Comparison of ENCODE assay signal across 21 mouse cellular contexts in genomic region chr4:120819871-120820270, GRCm38 (mm10). TPM values are rescaled to one million over a fixed set of nuclear protein-coding genes. Genes with fewer than 3 reads are reported as not detected.
A peak's percentile ranks its signal among the peaks of the same experiment; 100 is the strongest.
DNase-seq lines count a peak whose midpoint lies in the region; ATAC-seq and TF ChIP-seq lines count a peak whose summit lies in the region.
"Had no signal": no experiment of that assay in that cellular context is flagged by ENCODE, and none has a peak within 500 bp of the region (broad histone marks: within the 10 kb centered on the region; RNA-seq: fewer than 3 reads in every experiment).

No protein-coding gene starts in this region.

- no peaks in the 10 kb centered on the region for H3K36me3 ChIP-seq in intestine, postnatal 0 days (ENCODE audit: control insufficient read depth, insufficient read depth)
- H3K36me3 ChIP-seq in intestine, embryonic 16.5 days (ENCODE audit: control insufficient read depth, insufficient read depth, low read length), result no peaks in the 10 kb centered on the region
- H3K36me3 ChIP-seq in stomach, embryonic 16.5 days (ENCODE audit: control insufficient read depth, insufficient read depth, low read length), result no peaks in the 10 kb centered on the region
- no peaks in the 10 kb centered on the region for H3K36me3 ChIP-seq in stomach, postnatal 0 days (ENCODE audit: control insufficient read depth, insufficient read depth, low read length)
- no peaks in the 10 kb centered on the region for H3K36me3 ChIP-seq in macrophage (ENCODE audit: inconsistent target)
- no peaks in the 10 kb centered on the region for H3K36me3 ChIP-seq in hindbrain, postnatal 0 days (ENCODE audit: insufficient read depth, low read length)
- H3K36me3 ChIP-seq: embryonic facial prominence, embryonic 15.5 days; heart, embryonic 15.5 days; hindbrain, embryonic 15.5 days had no signal

- 77% methylated on average over 2 of the region's 2 CpGs for whole genome bisulfite sequencing in intestine, postnatal 0 days
- 88% methylated on average over 2 of the region's 2 CpGs for WGBS in intestine, embryonic 16.5 days
- 89% methylated on average over 2 of the region's 2 CpGs for WGBS in stomach, embryonic 16.5 days
- 83% methylated on average over 2 of the region's 2 CpGs for WGBS in stomach, postnatal 0 days
- 100% methylated on average over 2 of the region's 2 CpGs for WGBS in macrophage (ENCODE audit: missing documents)
- 96% methylated on average over 2 of the region's 2 CpGs for WGBS in hindbrain, postnatal 0 days

- H3K4me3 ChIP-seq in intestine, postnatal 0 days (ENCODE audit: low read depth, low read length), result no peak overlapping the region
- H3K4me3 ChIP-seq in intestine, embryonic 16.5 days (ENCODE audit: low read length), result no peak overlapping the region
- no peak overlapping the region for H3K4me3 ChIP-seq in stomach, embryonic 16.5 days (replicated peaks; ENCODE audit: low read length)
- H3K4me3 ChIP-seq in stomach, postnatal 0 days (ENCODE audit: low read depth, low read length), result no peak overlapping the region
- no peak overlapping the region for H3K4me3 ChIP-seq in macrophage (ENCODE audit: inconsistent target)
- H3K4me3 ChIP-seq in hindbrain, postnatal 0 days (ENCODE audit: low read length), result no peak overlapping the region
- H3K4me3 ChIP-seq: embryonic facial prominence, embryonic 15.5 days; heart, adult 2 months; heart, embryonic 15.5 days; hindbrain, embryonic 15.5 days had no signal

- H3K4me1 ChIP-seq in intestine, postnatal 0 days (replicated peaks; ENCODE audit: control insufficient read depth, insufficient read depth, low read length), result peaks cover 8% of the 10 kb centered on the region; the same call in 1 of the 2 replicates
- H3K4me1 ChIP-seq in intestine, embryonic 16.5 days (ENCODE audit: control insufficient read depth, insufficient read depth, low read length), result peaks cover 22% of the 10 kb centered on the region
- H3K4me1 ChIP-seq in stomach, embryonic 16.5 days (ENCODE audit: control insufficient read depth, insufficient read depth, low read length), result peaks cover 38% of the 10 kb centered on the region
- peaks cover 3% of the 10 kb centered on the region for H3K4me1 ChIP-seq in stomach, postnatal 0 days (replicated peaks; ENCODE audit: control insufficient read depth, insufficient read depth)
- H3K4me1 ChIP-seq in hindbrain, postnatal 0 days (ENCODE audit: insufficient read depth, low read length), result no peaks in the 10 kb centered on the region; the same call in 1 of the 2 replicates

- no peaks in the 10 kb centered on the region for H3K27me3 ChIP-seq in intestine, postnatal 0 days (replicated peaks; ENCODE audit: control insufficient read depth, insufficient read depth, low read length)
- H3K27me3 ChIP-seq in intestine, embryonic 16.5 days (replicated peaks; ENCODE audit: control insufficient read depth, insufficient read depth, low read length), result no peaks in the 10 kb centered on the region
- no peaks in the 10 kb centered on the region for H3K27me3 ChIP-seq in stomach, embryonic 16.5 days (ENCODE audit: control insufficient read depth, insufficient read depth, low read length)
- H3K27me3 ChIP-seq in stomach, postnatal 0 days (ENCODE audit: control insufficient read depth, insufficient read depth, low read length), result no peaks in the 10 kb centered on the region
- H3K27me3 ChIP-seq in hindbrain, postnatal 0 days (ENCODE audit: insufficient read depth, low read length), result no peaks in the 10 kb centered on the region
- H3K27me3 ChIP-seq: embryonic facial prominence, embryonic 15.5 days; heart, embryonic 15.5 days; hindbrain, embryonic 15.5 days had no signal

- H3K79me2 ChIP-seq in macrophage (ENCODE audit: inconsistent target), result peaks cover 98% of the 10 kb centered on the region

- ATAC-seq in intestine, postnatal 0 days, result peak; percentile 44
- ATAC-seq in intestine, embryonic 16.5 days, result no peak
- ATAC-seq in stomach, embryonic 16.5 days (ENCODE audit: insufficient read depth, low FRiP score), result no peak
- ATAC-seq in stomach, postnatal 0 days (ENCODE audit: low FRiP score, low TSS enrichment), result no peak
- ATAC-seq in hindbrain, postnatal 0 days, result no peak
- ATAC-seq: forebrain, embryonic 16.5 days had no signal

- no peak overlapping the region for H3K4me2 ChIP-seq in intestine, postnatal 0 days (replicated peaks; ENCODE audit: low read depth)
- no peak overlapping the region for H3K4me2 ChIP-seq in intestine, embryonic 16.5 days (ENCODE audit: low read depth, low read length)
- no peak overlapping the region for H3K4me2 ChIP-seq in stomach, embryonic 16.5 days (ENCODE audit: low read depth, low read length)
- H3K4me2 ChIP-seq in stomach, postnatal 0 days (replicated peaks; ENCODE audit: low read depth), result no peak overlapping the region
- no peak overlapping the region for H3K4me2 ChIP-seq in hindbrain, postnatal 0 days (ENCODE audit: low read depth, low read length)
- H3K4me2 ChIP-seq: embryonic facial prominence, embryonic 15.5 days; heart, embryonic 11.5 days; heart, embryonic 15.5 days; hindbrain, embryonic 15.5 days had no signal

- no peak for TF ChIP-seq EP300 in stomach, postnatal 0 days (optimal IDR thresholded peaks at IDR 0.05)

- TF ChIP-seq CTCF in intestine, postnatal 0 days (IDR thresholded peaks at IDR 0.05; ENCODE audit: low read depth), result no peak
- no peak for TF ChIP-seq CTCF in stomach, postnatal 0 days (IDR thresholded peaks at IDR 0.05; ENCODE audit: low read depth)
- no peak for TF ChIP-seq CTCF in hindbrain, postnatal 0 days (IDR thresholded peaks at IDR 0.05; ENCODE audit: low read depth)

- H3K27ac ChIP-seq in intestine, postnatal 0 days (ENCODE audit: low read depth, low read length), result no peak overlapping the region
- H3K27ac ChIP-seq in intestine, embryonic 16.5 days (ENCODE audit: low read length), result no peak overlapping the region
- H3K27ac ChIP-seq in stomach, embryonic 16.5 days (ENCODE audit: low read length), result peak overlapping the region; percentile 48
- H3K27ac ChIP-seq in stomach, postnatal 0 days (replicated peaks), result no peak overlapping the region
- 0 out of 2 replicates have a peak overlapping the region, but pooled peaks have one; percentile 17 for H3K27ac ChIP-seq in macrophage
- no peak overlapping the region for H3K27ac ChIP-seq in hindbrain, postnatal 0 days
- H3K27ac ChIP-seq: embryonic facial prominence, embryonic 15.5 days; heart, adult 2 months; heart, embryonic 15.5 days; hindbrain, embryonic 15.5 days had no signal

- no peak overlapping the region for H3K9ac ChIP-seq in intestine, postnatal 0 days (ENCODE audit: low read depth, low read length)
- no peak overlapping the region for H3K9ac ChIP-seq in intestine, embryonic 16.5 days (ENCODE audit: low read depth, low read length)
- H3K9ac ChIP-seq in stomach, embryonic 16.5 days (ENCODE audit: low read length), result no peak overlapping the region
- no peak overlapping the region for H3K9ac ChIP-seq in stomach, postnatal 0 days (ENCODE audit: low read length)
- H3K9ac ChIP-seq in hindbrain, postnatal 0 days (replicated peaks; ENCODE audit: low read length), result no peak overlapping the region
- H3K9ac ChIP-seq: embryonic facial prominence, embryonic 15.5 days; heart, embryonic 15.5 days; hindbrain, embryonic 15.5 days had no signal

- no peak for DNase-seq in stomach, postnatal 0 days (ENCODE audit: low spot score)
- DNase-seq in urinary bladder, postnatal 4 days (ENCODE audit: low spot score in 2 of 2), result no peak
- DNase-seq in hindbrain, postnatal 0 days (ENCODE audit: low spot score), result no peak
- DNase-seq: adrenal gland, adult 8-10 months; adrenal gland, postnatal 36 days; cerebellum, adult 11 months; cerebellum, adult 8-10 months; cerebellum, postnatal 14 days; embryo, embryonic 11 days; gastrocnemius, postnatal 10 days; heart, adult 2 months had no signal

- H3K9me3 ChIP-seq in intestine, postnatal 0 days (ENCODE audit: control insufficient read depth), result no peaks in the 10 kb centered on the region
- no peaks in the 10 kb centered on the region for H3K9me3 ChIP-seq in intestine, embryonic 16.5 days (ENCODE audit: control insufficient read depth, low read length)
- no peaks in the 10 kb centered on the region for H3K9me3 ChIP-seq in stomach, embryonic 16.5 days (replicated peaks; ENCODE audit: control insufficient read depth, low read length)
- H3K9me3 ChIP-seq in stomach, postnatal 0 days (ENCODE audit: control insufficient read depth, low read length), result no peaks in the 10 kb centered on the region
- no peaks in the 10 kb centered on the region for H3K9me3 ChIP-seq in hindbrain, postnatal 0 days (ENCODE audit: low read length)
- H3K9me3 ChIP-seq: embryonic facial prominence, embryonic 15.5 days; G1E; heart, embryonic 15.5 days; hindbrain, embryonic 15.5 days had no signal

RNA-seq across cellular contexts. Expression of gene Nfyc, which starts 11.5 kb away (rescaled TPM):
- 47.7 and 49.8 TPM in 2 replicates for polyA plus RNA-seq in intestine, postnatal 0 days (2015; fragmentation: Nextera tagmentation; extraction: Ambion mirVana)
- polyA plus RNA-seq in intestine, embryonic 16.5 days (2015; fragmentation: Nextera tagmentation; extraction: Ambion mirVana), result 82.0 and 85.8 TPM in 2 replicates
- 79.8 and 81.7 TPM in 2 replicates for polyA plus RNA-seq in stomach, embryonic 16.5 days (2015; fragmentation: Nextera tagmentation; extraction: Ambion mirVana)
- polyA plus RNA-seq in stomach, postnatal 0 days (2015; fragmentation: Nextera tagmentation; extraction: Ambion mirVana), result 44.8 and 47.6 TPM in 2 replicates
- 10 to 100 TPM in 24 of 26 experiments, 1 to 10 TPM in 2; 9.0 to 34.9 (median 22.4) TPM for total RNA-seq in macrophage (2018; cell fraction: chromatin; rRNA removed)
- total RNA-seq in macrophage (2018; cell fraction: cytosol; rRNA removed), result 10 to 100 TPM; 15.4 to 27.0 (median 22.8) TPM
- 10 to 100 TPM in 24 of 26 experiments, 1 to 10 TPM in 2; 7.9 to 23.8 (median 16.4) TPM for total RNA-seq in macrophage (2018; cell fraction: nucleus; rRNA removed)
- polyA plus RNA-seq in macrophage (2018), result 20.0 to 28.3 TPM (median 28.1 TPM) in 3 replicates
- total RNA-seq in hindbrain, postnatal 0 days (2014; rRNA removed), result 144 and 175 TPM in 2 replicates
- polyA plus RNA-seq in hindbrain, postnatal 0 days (2015; fragmentation: Nextera tagmentation; extraction: Ambion mirVana), result 66.9 and 69.4 TPM in 2 replicates

RNA-seq across cellular contexts. Expression of gene Rims3, which starts 34.7 kb away (rescaled TPM):
- 0.77 and 0.95 TPM in 2 replicates for polyA plus RNA-seq in intestine, postnatal 0 days (2015; fragmentation: Nextera tagmentation; extraction: Ambion mirVana)
- polyA plus RNA-seq in intestine, embryonic 16.5 days (2015; fragmentation: Nextera tagmentation; extraction: Ambion mirVana), result 0.82 and 0.88 TPM in 2 replicates
- polyA plus RNA-seq in stomach, embryonic 16.5 days (2015; fragmentation: Nextera tagmentation; extraction: Ambion mirVana), result 1.2 and 1.3 TPM in 2 replicates
- 0.70 and 0.92 TPM in 2 replicates for polyA plus RNA-seq in stomach, postnatal 0 days (2015; fragmentation: Nextera tagmentation; extraction: Ambion mirVana)
- total RNA-seq in macrophage (2018; cell fraction: chromatin; rRNA removed), result 10 to 100 TPM in 9 of 26 experiments, 1 to 10 TPM in 11, under 1 TPM in 6; 0.38 to 27.8 (median 3.2) TPM
- total RNA-seq in macrophage (2018; cell fraction: cytosol; rRNA removed), result 1 to 10 TPM in 13 of 26 experiments, under 1 TPM in 13; 0.22 to 7.5 (median 1.2) TPM
- 10 to 100 TPM in 4 of 26 experiments, 1 to 10 TPM in 16, under 1 TPM in 6; 0.12 to 22.4 (median 2.7) TPM for total RNA-seq in macrophage (2018; cell fraction: nucleus; rRNA removed)
- 0.49 to 0.67 TPM (median 0.54 TPM) in 3 replicates for polyA plus RNA-seq in macrophage (2018)
- total RNA-seq in hindbrain, postnatal 0 days (2014; rRNA removed), result 93.7 and 109 TPM in 2 replicates
- polyA plus RNA-seq in hindbrain, postnatal 0 days (2015; fragmentation: Nextera tagmentation; extraction: Ambion mirVana), result 22.0 and 22.8 TPM in 2 replicates
- polyA plus RNA-seq: G1E had no signal

Comparison
In these comparisons a context has a peak if more than half of its experiments do, and no peak if none do; other contexts are left out.
1. H3K27ac ChIP-seq: peak in stomach, embryonic 16.5 days (single experiment) and macrophage (single experiment); none in intestine, postnatal 0 days (single experiment), intestine, embryonic 16.5 days (single experiment), stomach, postnatal 0 days (single experiment) and hindbrain, postnatal 0 days (single experiment).
2. RNA of gene Rims3, which starts 34.7 kb away (polyA plus RNA-seq): 22.0 to 22.8 TPM in hindbrain, postnatal 0 days; 1.2 to 1.3 TPM in stomach, embryonic 16.5 days, 0.77 to 0.95 TPM in intestine, postnatal 0 days, 0.82 to 0.88 TPM in intestine, embryonic 16.5 days, 0.70 to 0.92 TPM in stomach, postnatal 0 days and 0.49 to 0.67 TPM in macrophage; every median in the first group is over 10 times any median in the second.